Mouse (Mus musculus) monocyte, adult 2 months (primary cell): ENCODE results near the gene Tbx19.

Experiments used
- DNase-seq, 2 experiments: peaks; one replicate each; pipeline ENCODE4 v3.0.0; 2022; ENCODE audit warnings: low spot score in 2 of 2, low read depth in 1 of 2

The Tbx19 gene

DNA sequence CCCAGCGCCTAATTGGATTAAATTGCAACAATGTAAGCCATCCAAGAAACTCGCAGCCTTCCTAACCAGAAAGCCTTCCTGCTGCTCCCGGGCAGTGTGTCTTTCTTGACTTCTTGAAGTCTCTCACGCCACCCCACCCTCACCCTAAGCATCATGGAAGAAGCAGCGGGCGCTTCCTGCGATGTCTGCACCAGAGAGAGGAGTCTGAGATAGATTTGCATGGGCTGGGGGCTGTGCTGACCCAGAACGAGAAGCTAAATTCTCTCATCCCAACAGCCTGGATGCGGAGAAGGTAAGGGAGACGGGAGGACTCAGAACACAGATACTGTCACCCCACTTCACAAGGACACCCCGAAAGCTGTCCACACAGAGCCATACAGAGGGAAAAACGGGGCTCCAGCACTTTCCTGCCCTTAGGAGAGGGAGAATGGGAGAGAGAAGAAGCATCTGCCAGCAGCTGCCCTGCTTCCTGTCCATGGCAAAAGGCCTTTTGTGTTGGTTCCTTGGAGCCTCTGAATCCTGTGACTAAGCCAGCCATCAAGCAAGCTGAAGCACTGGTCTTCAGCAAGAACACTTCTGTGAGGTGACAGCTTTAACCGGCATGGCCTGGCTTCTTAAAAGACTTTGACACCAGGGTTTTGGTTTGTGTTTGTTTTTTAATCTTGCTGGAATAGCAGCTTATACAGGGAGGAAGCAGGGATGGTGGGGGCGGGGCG lies 41.4 kb downstream of the Tbx19 start:
- DNase-seq, result no peak

DNA sequence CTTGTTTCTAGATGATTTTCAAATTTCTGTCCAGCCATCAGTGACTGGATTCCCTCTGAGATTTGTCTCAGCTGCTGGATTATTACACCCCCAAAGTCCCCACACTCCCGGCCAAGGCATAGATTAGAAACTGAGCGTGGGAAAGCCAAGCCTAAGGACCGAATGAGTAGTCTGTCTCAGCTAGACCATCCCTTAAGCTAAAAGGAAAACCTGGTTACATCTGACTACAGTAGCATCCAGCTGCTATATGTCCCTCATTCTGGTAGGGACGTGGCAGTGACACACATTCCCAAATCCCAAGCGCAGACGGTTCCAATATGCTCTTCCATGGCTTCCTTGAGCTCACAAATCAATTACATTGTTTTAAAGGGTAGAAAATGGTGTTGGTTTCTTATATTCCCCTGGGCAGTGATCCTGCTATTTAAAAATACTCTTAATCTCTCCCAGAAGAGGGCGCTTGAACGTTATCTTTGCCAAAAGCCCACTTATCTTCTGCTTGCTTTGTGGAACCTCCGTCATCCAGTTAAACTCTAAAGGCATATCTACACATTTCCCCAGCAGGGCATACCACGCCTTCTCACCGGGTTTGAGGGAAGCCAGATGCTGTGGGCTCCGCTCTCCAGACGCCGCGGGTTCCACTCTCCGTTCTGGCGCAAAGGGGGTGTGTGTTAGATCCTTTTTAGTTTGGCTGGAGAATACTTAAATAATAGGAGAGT lies 46.0 kb downstream of the Tbx19 start:
- no peak for DNase-seq

DNA sequence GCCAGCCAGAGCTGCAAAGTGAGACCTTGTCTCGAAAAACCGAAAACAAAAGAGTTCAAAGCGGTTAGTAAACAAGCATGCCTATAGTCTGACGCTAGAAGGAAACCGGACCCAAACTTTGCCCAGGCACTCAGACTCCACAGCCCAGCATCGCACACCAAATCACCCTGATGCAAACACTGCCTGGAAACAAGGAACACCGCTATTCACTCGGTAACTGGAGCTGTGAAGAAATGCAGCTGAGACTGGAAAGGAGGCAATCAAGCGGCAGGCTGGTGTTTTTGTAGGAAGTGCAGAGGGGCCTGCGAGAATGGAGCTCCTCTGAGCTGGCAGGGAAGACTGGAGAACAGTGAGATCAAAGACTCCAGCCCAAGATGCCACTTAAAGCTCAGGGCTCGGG lies 46.9 kb downstream of the Tbx19 start:
- DNase-seq, result no peak

DNA sequence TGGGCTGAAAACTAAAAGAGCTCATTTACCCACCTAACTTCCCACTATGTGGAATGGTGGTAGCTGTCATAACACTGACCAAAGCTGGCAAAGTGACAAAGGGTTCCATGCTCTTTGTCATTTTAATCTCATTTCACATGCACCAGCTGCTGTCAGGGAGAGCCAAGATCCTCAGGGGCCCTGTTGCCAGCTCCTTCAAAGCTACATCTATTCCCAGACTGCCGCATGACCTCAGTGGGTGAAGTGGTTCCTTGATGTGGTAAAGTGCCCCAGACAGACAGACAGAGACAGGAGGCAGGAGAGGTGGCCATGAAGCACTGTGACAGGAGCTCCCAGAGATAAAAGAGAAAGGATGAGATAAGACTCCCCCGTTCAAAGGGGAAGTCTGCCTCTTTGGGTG lies 49.9 kb downstream of the Tbx19 start:
- DNase-seq, result no peak

DNA sequence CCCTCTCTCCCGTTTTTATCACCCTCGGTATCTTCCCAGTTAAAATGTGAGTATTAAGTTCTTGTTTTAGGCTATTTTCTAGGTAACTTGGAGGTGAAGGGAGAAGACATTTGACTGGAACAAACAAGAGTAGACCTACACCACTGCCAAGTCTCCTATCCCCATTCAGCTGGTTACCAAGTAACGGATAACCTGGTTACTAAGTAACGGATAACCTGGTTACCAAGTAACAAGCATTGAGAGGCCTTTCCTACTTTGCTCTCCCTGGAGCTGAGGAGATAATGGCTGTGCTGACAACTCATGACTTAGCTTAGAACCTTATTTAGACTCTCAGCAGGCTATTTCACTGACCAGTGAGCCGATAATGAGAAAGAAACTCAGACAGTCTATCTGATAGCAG lies 51.4 kb downstream of the Tbx19 start:
- DNase-seq, result no peak

DNA sequence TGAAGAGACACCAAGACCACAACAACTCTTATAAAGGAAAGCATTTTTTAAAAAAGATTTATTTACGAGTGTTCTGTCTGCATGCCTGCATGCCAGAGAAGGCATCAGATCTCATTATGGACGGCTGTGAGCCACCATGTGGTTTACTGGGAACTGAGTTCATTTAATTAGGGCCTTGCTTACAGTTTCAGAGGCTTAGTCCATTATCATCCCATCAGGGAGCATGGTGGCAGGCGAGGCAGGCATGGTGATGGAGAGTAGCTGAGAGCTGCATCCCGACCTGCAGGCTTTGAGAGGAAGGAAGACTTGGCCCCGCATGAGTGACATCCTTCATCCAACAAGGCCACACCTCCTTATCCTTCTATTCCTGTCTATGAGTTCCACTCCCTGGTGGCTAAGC lies 52.1 kb downstream of the Tbx19 start:
- no peak for DNase-seq

DNA sequence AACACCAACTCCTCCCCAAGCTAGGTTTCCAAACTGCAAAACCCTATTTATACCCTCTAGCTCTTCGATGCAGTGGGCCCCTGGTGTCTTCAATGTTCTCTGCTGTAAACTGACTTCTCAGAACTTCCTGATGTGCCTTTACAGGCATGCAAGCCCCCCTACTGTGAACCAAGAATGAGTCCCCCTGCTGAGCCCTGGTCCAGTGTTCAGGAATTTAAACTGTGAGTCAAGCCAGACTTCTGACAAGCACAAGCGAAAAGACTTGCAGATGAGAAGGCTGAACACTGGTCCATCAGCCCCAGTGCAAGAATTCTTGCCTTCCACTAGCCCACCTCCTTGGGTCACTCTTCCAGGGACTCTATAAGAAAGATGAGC lies 54.6 kb downstream of the Tbx19 start:
- no peak for DNase-seq

DNA sequence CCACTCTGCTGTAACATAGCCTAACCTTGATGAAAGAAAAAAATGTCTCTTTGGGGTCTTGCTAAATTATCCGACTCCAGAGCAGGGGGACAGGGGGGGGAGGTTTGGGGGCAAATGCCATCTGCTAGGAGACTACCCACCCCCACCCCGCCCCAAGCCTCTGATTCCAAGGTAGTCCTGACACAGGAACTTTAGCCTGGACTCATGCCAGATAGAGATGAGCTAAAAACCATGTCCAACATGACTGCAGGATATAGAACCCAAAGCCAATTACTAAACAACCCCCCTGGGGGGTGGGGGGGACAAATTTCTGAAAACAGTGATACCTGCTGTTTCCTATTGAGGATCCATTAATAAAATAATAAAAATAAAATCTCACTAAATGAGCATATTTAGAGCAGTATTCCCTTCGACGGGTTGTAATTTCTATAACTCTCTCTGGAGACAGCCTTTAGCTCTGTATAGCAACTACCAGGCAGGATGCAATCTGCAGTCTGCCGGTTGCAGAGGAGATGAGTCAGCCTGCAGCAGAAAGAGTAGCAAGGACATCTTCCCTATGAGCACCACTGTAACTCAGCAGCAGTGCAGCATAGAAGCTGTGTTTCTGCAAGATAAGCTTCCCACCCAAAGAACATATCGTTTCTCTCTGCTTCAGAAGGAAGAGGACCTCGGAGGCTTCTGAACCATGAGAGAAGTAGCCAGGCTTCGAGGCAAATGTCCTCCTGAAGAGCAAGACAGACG lies 55.1 kb downstream of the Tbx19 start:
- DNase-seq, result no peak

DNA sequence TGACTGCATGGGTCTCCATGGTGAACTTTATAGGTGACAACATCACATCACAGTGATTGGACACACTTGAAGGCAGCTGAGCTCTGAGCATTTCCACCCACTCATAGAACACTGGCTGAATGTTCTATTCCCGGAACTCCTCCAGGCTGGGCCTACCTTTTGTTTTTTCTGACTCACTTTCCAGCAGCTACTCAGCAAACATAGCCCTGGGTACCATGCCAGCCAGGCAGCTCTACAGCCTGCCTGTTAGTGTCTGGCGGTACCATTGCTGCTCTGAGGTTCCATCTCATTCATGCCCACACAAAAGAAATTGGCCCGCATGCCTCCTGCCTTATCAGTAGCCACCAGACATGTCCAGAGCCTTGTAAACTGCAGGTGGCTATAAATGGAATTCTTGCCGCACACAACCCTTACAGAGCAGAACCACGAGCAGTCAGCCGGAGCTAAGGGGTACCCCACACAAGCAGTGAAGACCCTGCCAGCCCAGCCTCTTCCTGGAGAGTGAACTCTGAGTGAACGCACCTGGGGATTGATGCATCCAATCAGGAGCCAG lies 55.8 kb downstream of the Tbx19 start:
- no peak for DNase-seq

DNA sequence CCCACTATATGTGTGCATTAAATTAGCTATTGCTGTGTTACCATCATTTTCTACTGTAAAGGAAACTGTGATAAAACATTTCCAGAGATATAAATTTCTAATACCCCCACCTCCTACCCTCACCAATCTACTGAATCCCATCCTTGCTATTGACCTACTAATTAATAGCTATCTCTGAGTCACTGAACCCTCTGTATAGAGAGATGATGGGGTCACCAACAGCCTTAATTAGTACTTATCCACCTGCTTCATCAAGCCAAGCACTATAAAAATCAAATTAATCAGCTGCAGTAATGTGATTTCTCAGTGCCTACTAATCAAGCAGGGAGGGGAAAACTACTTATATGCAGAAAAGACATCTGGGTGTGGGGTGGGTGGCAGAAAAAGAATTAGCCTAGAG lies 61.0 kb downstream of the Tbx19 start:
- DNase-seq, result no peak

DNA sequence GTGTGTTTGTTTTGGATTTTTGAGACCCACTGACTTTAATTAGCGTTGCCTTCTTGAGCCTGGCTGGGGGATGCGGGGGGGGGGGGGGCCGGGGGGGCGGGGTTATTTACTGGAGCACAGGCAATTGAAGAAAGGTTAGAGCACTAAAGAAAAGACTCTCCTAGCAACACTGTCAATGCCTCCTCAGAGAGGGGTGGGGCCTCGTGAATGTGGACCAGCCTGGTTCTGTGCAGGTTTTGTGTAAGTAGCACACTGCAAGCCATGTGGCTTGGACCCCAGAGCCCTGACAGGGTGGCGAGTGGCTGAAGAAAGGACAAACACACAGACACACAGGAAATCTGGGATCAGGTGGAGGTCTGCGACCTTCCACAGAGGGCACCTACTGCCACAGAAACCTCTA lies 65.7 kb downstream of the Tbx19 start:
- DNase-seq, result no peak

DNA sequence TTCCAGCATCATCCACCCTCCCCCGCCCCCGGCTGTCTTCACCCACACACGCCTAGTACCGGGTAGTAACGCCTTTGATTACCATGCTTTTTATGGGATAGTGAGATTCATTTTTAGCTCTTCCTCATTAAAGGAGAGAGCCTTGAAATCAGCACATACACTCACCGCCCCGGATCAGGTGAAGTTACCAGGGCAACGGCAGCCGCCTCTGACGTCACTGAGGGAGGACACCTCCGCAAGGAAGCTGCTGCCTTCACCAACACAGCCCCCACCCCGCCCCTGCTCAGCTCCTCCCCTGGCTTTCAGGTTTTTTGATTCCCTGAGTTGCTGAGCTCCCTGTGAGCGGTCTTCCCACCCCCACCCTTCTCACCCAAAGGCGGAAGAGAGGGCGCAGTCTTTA lies 68.9 kb downstream of the Tbx19 start:
- no peak for DNase-seq

DNA sequence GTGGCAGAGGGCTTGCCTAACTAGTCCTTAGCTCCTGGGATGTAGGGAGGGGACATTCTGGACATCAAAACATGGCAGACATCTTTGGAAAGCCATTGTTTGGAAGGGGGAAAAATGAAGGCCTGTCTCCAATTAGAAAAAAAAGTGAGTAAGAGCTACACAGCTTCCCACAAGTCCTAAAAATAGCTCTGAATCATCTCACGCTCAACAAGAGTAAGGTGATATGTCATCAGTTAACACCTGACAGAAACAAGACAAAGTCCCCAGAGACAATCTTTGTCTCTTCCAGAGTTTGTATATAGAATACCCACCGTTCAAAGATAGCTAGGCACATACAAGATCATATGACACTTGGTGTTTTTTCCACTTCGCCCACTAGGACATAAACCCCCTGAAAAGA lies 71.0 kb downstream of the Tbx19 start:
- no peak for DNase-seq
